Mouse (Mus musculus): ENCODE results near the gene Crtc2.

- TF ChIP-seq CTCF (IDR thresholded peaks at IDR 0.05; ENCODE audit: low read depth) (no peak), EP300 (optimal IDR thresholded peaks at IDR 0.05) (no peak)
Observed at GRCm38 (mm10) chr3:90272170-90272569, 18.2 kb downstream of the Crtc2 start.
